Mouse (Mus musculus) forelimb bud, embryonic 11.5 days (tissue): ENCODE results near the gene Dock1.

ENCODE experiments used
- DNase-seq: peaks from one replicate; pipeline ENCODE4 v3.0.0-alpha.2; 2012; ENCODE audit warnings: low read depth, low spot score

Gene Dock1

DNA sequence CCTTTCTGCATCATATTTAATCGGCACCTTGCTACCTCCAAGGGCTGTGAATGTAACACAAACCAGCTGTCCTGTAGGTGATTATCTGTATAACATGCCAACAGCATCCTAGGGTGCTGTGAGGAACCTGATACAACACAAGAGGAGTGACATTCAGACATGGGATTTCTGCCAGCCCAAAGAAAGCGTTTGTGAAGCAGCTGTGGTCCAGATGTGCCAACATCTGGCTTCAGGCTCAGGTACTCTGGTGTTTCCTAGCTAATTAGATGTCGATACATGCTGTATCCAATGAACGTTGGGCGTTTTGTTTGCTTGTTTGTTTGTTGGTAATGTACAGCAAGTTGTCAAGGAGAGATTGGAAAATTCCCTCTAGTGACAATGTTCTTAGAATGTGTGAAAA, 487.1 kb downstream of the Dock1 start:
- DNase-seq = peak; percentile 71

- no peak for DNase-seq
Observed at GRCm38 (mm10) chr7:135158381-135158780, 487.9 kb downstream of the Dock1 start.

DNA sequence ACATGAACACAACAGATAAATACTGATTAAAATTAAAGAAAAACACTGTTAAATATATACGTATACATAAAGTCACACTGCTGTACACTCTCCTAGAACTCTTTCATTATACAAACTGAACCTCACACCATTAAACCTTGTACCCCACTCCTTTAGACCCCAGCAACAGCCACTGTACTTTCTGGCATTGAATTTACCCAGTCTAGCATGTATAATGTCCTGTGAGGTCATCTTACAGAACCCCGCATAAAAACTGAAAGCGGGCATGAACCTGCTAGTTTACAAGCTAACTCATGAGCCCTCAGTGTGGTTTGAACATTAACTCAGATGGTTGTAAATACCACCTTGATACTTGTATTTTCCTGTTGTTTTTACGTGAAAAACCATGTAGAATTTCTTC, 489.2 kb downstream of the Dock1 start:
- DNase-seq = no peak

GRCm38 (mm10) chr7:135165155-135165554, 494.7 kb downstream of the Dock1 start:
- DNase-seq = peak; percentile 61

DNA sequence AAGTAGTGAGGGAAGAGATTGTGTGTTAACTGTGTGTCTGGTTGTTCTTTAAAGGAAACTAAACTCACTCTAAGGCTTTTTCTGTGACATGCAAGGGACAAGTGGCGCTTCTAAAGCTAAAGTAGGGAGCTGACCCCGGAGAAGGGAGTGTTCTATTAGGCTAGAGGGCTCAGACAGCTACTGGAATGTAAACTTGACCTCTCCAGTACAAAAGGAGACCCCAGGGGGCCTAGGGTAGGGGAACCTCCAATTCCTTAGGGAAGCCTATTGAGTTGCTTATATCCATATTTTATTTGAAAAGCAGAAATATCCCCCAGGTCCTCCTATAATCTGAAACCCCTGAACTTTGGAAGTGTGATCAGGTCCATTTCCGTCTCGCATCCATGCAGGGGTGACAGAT, 499.5 kb downstream of the Dock1 start:
- DNase-seq = no peak

DNA sequence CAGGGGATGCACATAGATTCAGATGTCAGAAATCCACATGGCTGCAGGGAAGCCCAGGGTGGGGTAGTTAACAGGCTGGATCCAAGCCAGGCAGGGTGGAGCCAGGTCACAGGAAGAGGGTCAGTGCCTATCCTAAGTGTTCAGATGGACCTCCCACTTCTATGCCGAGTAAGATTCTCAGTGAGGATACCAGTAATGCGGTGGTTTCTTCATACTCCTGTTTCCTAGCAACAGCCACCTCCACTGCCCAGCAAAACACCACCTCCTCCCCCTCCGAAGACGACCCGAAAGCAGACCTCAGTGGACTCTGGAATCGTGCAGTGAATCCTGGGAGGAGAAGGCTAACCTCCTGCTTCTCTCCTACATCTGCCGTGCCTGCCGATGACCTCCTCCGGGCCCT, 501.8 kb downstream of the Dock1 start:
- no peak for DNase-seq

- no peak for DNase-seq
Observed at GRCm38 (mm10) chr7:135194190-135194589, 523.7 kb downstream of the Dock1 start.

DNA sequence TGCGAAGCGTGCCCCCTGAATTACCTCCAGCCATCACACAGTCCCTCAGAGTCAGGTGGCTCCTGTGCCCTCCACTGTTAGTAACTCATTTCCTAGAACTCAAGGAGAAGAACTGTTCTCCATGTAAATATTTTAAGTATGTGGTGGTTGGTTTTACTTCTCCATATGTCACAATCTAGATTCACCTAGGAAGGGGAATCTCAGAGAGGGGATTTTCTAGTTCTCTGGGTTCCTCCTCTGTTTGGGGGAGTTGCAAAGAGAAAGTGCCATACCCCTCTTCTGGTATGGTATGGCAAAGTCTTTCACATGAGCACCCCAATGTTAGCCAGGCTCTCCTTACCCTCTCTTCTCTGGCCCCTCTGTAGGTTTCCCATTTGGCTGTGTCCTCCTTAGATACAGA, 525.2 kb downstream of the Dock1 start:
- no peak for DNase-seq

GRCm38 (mm10) chr7:135196828-135197227, 526.4 kb downstream of the Dock1 start:
- DNase-seq = no peak

GRCm38 (mm10) chr7:135203920-135204319, 533.5 kb downstream of the Dock1 start:
- no peak for DNase-seq

DNA sequence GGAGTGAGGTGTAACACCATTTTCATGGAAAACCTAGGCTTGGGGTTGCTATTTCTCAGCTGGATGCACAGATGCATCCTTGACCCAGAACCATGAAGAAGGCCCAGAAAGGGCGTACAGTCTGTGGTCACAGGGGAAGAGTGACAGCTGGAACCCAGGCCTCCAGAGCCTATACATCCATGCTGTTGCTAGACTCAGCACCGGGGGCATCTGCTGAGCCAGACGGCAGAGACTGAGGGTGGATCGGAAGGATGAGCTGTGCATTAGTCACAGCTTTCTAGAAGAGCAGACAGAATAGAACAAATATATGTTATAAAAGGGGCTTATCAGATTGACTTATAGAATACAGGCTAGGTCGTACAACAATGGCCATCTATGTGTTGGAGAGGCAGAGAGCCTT, 534.7 kb downstream of the Dock1 start:
- DNase-seq = no peak

- no peak for DNase-seq
Observed at GRCm38 (mm10) chr7:135208947-135209567, 538.6 kb downstream of the Dock1 start.

GRCm38 (mm10) chr7:135210296-135210695, 539.8 kb downstream of the Dock1 start:
- no peak for DNase-seq

GRCm38 (mm10) chr7:135210831-135211230, 540.4 kb downstream of the Dock1 start:
- DNase-seq = no peak

DNA sequence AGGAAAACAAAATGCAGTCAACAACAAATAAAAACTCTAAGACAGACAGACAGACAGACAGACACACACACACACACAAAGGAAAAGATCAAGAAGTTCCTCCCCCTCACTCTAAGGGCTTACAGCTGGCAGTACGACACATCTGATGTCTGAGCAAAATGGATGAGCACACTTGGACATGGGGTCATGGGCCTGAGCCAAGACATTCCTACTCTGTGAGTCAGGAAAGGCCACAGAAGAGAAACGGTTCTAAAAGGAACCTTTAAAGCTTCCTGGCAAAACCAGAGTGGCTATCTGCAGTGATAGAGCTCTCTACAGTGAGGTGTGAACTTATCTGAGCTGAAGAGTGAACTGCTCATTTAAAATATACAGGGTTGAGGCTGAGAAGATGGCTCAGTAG, 542.1 kb downstream of the Dock1 start:
- no peak for DNase-seq

- DNase-seq = no peak
Observed at GRCm38 (mm10) chr7:135221475-135221874, 551.0 kb downstream of the Dock1 start.
